Mouse (Mus musculus): Measurements from ENCODE around the gene Ablim1.

Gene Ablim1

GRCm38 (mm10) chr19:57343860-57344259 is 29.1 kb upstream of the Ablim1 start:
- DNase-seq (ENCODE audit: low read depth, low spot score) = no peak

DNA sequence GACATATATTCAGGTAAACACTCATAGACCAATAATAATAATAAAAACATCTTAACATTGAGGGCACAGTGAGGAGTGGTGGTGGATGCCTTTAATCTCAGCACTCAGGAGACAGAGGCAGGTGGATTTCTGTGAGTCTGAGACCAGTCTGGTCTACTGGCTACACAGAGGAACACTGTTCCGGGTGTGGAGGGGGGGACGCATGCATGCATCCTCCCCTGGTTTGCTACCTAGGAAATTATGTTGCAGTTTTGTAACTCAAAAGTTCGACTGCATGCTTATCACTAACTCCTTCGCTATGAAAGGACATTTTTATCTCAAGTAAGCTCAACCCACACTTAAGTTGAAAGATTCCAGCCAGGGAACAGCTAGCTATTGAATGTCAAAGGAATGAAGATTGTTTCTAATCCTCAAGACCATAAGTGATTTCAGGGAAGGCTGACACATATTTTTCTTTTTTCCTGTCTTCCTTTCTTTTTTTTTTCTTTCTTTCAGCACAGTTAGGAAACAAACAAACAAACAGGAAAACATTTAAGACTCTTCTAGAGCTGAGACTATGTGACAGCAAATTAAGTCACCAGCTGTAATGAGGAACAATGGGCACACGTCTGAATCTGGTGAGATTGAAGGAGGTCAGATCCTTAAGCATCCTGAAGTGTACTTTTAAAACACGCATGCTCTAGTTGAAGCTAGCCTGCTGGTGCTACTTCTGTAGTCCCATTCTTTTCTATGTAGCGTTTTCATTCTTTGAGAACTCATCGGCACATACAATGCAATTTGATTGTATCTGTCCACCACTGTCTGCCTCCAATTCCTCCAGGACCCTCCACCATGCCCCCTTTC is 26.4 kb upstream of the Ablim1 start:
- no peak for DNase-seq (ENCODE audit: low read depth, low spot score)

DNA sequence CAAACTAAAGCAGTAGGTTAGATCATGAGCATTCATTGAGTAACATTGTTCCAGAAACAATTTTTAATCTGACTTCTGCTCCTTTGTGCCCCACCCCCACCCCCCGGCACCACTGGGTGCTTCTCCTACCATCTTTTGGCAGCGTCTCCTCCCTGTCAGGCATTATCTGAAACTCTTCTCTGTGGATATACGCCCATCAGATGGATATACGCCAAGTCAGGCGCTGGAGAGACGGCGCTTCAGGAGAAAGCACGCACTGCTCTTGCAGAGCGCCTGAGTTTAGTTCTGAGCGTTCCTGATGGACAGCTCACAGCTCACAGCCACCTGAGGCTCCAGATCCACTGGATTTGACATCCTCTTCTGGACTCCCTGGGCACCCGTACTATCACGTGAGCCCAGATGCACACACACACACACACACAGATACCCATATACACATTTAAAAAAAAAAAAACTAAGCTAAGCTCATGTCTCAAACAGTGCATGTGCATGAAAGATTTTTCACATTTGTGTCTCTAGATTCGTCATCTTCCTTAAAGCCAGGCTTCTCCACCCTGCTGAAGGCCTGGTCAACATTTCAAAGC is 24.7 kb upstream of the Ablim1 start:
- no peak for DNase-seq (ENCODE audit: low read depth, low spot score)

GRCm38 (mm10) chr19:57335135-57335534 is 20.4 kb upstream of the Ablim1 start:
- no peak for DNase-seq (ENCODE audit: low read depth, low spot score)

- no peak for DNase-seq (ENCODE audit: low read depth, low spot score)
Measured at GRCm38 (mm10) chr19:57333356-57333755, 18.6 kb upstream of the Ablim1 start.

GRCm38 (mm10) chr19:57331237-57331636 is 16.5 kb upstream of the Ablim1 start:
- no peak for DNase-seq (ENCODE audit: low read depth, low spot score)

DNA sequence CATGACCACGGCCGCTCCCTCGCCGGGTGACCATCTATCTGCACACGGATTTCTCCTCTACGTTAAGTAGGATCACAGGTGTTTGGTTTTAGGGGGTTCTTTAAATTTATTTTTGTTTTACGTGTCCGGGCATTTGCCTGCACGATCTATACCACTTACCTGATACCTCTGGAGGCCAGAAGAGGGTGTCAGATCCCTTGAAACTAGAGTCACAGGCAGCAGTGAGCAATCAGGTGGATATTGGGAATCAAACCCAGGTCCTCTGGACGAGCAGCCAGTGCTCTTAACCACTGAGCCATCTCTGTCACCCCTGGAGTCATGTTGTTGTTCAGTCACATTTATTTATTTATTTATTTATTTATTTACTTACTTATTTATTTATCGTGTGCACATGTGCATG is 15.6 kb upstream of the Ablim1 start:
- no peak for DNase-seq (ENCODE audit: low read depth, low spot score)

DNA sequence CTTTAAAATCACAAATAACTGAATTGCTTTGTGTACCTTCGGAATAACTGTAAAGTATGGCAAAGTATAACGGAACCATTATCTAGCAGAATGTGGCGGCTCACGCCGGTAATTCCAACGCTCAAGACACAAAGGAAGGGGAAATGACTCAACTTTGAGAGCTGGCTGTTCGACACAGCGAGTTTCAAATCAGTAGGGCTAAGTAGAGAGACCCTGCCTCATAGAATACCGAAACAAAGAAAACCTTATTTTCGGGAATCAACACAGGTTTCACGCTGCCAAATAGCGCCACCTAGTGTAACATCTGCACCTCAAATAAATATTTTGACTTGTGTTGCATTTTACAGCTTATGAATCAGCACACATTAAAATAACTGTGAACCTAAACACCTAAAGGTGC is 14.1 kb upstream of the Ablim1 start:
- peak; percentile 51 for DNase-seq (ENCODE audit: low read depth, low spot score)

- DNase-seq (ENCODE audit: low read depth, low spot score) = no peak
Measured at GRCm38 (mm10) chr19:57328269-57328668, 13.6 kb upstream of the Ablim1 start.

DNA sequence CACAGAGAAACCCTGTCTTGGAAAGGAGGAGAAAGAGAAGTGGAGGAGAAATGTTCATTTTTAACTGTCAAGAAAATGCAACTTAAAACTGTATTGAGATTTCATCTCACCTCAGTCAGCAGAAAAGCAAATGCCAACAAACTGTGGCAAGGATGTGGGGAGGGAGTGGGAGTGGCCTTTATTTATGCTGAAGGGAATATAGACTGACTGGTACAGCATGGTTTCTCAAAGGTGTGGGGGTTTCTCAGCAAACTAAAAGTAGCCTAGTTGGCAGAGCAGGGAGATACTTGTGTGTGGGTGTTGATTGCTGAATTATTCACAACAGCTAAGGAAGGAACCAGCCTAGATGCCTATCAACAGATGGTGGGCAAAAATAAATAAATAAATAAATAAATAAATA is 13.0 kb upstream of the Ablim1 start:
- no peak for DNase-seq (ENCODE audit: low read depth, low spot score)

GRCm38 (mm10) chr19:57325748-57326300 is 11.1 kb upstream of the Ablim1 start:
- peak; percentile 52 for DNase-seq (ENCODE audit: low read depth, low spot score)

GRCm38 (mm10) chr19:57323087-57323486 is 8.4 kb upstream of the Ablim1 start:
- peak; percentile 34 for DNase-seq (ENCODE audit: low read depth, low spot score)

GRCm38 (mm10) chr19:57322491-57322890 is 7.8 kb upstream of the Ablim1 start:
- no peak for DNase-seq (ENCODE audit: low read depth, low spot score)

DNA sequence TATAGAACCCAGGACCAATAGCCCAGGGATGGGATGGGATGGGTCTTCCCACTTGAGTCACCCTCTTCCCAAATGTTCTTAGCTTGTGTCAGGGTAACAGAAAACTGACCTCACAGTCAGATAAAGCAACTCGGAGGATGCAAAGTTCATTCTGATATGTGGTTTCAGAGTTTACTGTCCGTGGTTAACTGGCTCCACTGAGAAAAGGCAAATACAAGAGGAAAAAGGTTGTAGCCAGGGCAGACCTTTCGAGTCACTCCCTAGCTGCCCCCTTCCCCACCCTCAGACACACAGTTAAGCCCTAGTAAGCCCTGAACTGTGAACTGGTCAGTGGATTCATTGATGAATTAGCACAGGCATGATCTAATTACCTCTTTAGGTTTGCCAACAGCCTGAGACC is 7.1 kb upstream of the Ablim1 start:
- DNase-seq (ENCODE audit: low read depth, low spot score) = no peak

GRCm38 (mm10) chr19:57320656-57321382 is 6.1 kb upstream of the Ablim1 start:
- DNase-seq (ENCODE audit: low read depth, low spot score) = no peak

- DNase-seq (ENCODE audit: low read depth, low spot score) = no peak
Measured at GRCm38 (mm10) chr19:57316597-57316996, 1.9 kb upstream of the Ablim1 start.

DNA sequence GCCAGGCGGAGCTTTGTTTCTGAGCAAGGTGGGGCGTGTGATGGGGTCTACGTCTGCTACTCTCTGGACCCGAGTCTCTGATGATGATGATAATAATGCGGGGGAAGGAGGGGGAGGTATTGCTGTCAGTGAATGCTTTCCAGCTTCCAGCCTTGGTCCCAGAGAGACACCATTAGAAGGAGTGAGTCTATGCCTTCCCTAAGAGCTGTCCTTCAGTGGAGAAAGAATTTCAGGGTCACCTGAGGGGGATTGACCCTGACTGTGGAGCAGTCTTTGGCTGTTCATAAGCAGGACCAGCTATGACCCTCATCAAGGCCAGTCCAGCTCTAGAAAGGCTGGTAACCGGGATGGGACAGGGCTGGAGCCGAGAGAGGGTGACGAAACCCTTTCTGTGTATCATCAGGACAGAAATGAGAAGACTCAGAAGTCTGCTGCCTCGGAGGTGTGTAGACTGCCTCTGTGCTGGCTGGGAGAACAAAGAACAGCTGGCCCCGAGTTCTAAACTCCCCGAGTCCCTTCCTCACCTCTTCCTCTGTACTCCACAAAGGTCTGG is 370 bp upstream of the Ablim1 start:
- no peak for DNase-seq (ENCODE audit: low read depth, low spot score)

GRCm38 (mm10) chr19:57313891-57314345 is 801 bp downstream of the Ablim1 start:
- DNase-seq (ENCODE audit: low read depth, low spot score) = peak; percentile 24

GRCm38 (mm10) chr19:57313226-57313625 is 1.5 kb downstream of the Ablim1 start:
- DNase-seq (ENCODE audit: low read depth, low spot score) = no peak

- no peak for DNase-seq (ENCODE audit: low read depth, low spot score)
Measured at GRCm38 (mm10) chr19:57309980-57310379, 4.7 kb downstream of the Ablim1 start.

DNA sequence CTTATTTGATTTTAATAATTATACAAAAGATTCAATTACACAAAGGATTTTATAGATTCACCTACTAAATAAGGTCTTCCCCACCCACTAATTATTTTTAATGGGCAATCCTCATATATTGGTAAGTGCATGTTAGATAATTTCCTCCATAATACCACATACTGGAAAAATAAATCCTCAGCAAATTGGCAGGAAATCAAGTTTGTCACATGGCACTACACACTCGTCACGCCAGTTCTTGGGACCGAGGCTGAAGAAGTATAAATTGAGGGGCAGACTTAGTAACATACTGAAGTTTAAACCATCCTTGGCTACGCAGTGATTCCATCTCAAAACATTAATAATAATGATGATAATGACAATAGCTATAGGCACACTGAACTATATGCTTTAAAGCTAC is 8.1 kb downstream of the Ablim1 start:
- DNase-seq (ENCODE audit: low read depth, low spot score) = no peak

- DNase-seq (ENCODE audit: low read depth, low spot score) = no peak
Measured at GRCm38 (mm10) chr19:57305972-57306371, 8.7 kb downstream of the Ablim1 start.
